Mouse (Mus musculus) kidney, postnatal 4 days (tissue): ENCODE measurements around the gene Gria4.
"Not testable (repeated sequence)": the region's sequence is repeated elsewhere in the genome, so short reads cannot be mapped to it uniquely, and the experiment has no call there.

Experiments used
- DNase-seq, 2 experiments: peaks; one replicate each; pipeline ENCODE4 v3.0.0; 2021; ENCODE audit warnings: mixed read lengths in 2 of 2

The Gria4 gene

DNA sequence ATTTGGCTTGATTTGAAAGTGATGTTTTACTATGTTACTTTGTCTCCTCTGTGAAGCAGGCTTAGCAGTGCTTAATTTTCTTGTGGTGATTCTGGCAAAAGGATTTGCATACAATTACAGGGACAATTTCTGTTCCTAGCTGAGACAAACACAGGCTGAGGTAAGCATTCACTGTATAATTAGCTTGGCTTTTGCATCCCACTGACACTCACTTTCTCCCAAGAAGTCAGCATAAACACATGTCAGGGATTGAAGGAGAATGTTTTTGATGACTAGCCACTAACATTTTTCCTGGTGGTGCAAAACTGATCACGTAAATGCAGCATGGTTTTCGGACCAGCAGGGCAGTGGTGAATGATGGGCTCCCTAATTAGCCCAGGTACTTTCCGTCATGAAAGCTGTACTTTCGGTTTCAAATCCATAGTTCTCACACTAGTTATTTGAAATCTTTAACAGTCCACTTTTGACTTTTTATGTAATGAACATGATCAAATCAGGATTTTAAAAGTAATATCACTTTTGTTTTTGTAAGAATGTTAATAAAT is 240.5 kb downstream of the Gria4 start:
- peak in 1 of 2 experiments; percentile 8 for DNase-seq

DNA sequence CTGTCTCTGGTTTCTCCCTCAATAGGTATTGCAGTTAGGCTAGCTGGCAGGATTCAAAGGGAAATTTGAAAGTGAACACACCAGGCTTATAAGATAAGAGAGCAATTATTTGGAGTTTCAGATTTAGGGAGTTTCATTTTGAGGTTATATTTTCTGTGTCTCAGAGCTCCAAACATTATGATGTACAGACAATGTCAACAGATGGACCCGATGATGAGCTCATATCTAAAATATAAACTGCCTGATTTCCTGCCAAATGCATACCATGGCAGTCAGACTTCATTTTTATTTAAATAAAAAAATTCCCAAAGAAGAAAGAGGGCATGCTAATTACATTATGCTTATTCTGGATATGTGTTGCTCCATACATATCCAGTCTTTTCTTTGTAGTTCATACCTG is 256.8 kb downstream of the Gria4 start:
- no peak for DNase-seq

DNA sequence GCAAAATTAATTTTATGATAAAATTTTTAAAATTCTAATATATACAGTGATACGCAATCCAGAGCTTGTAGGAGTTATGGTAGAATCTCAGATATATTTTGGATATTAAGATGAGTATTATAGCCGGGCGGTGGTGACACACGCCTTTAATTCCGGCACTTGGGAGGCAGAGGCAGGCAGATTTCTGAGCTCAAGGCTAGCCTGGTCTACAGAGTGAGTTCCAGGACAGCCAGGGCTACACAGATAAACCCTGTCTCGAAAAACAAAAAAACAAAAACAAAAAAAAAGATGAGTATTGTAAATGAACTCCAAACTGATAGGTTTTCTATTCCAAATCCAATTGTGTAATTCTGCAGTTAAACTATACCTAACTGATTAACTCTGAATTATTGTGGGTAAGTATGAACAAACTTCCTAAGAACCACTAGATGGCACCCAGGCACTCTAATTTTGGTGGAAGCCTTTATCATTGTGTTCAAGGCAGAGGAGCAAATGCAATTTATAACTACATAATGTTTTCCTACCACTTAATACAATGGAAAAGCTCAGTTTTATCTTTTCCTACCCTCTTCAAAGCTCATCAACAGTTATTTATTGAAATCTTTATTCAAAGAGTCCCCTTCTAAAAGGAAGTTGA is 259.4 kb downstream of the Gria4 start:
- no peak for DNase-seq

DNA sequence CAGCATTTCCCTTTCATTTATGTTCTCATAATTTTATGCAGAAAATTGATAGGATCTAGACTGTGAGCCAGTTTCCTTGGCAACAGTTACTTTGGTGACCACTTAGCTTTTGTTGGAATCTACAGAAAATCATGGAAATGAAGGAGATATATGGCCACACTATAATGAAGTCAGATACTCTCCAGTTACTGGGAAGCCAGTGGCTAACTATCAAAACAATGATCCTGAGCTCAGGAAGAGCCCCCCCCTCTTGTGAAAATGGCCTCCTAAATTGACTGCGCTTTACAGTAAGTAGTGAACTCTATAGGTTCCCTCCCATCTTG is 281.5 kb downstream of the Gria4 start:
- DNase-seq, result no peak

DNA sequence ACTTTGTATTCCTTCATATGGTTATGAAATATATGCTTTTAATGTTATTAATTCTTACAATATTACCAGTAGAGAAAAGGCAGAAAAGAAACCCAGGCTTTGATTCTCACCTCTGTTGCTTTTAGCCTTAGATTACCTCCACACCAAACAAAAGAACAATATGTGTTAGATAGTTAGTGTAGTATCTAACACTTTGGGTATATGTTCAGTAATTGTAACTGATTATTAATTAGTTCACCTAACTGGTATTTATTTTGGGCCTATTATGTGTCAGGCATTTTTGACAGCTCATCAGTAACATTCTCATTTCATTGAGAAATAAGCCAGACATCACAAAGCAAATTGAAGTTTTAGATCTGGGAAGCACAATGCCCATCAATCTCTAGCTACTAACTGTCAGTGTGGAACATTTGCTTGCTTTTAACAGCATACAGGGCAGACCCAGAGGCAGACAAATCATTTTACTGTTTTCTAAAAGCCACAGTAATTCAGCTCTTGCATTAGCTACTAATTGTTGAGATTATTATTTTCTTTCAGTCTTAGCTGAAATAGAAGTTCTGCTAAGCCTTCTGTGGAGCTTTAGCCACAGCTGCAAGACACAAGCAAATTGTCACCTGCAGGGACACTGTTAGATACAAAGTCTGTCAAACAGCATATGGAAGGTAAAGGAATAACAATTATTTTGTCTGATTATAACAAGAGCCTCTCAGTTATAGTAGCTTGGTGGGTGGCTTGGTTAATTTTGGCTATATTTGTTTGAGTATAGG is 282.1 kb downstream of the Gria4 start:
- no peak for DNase-seq

DNA sequence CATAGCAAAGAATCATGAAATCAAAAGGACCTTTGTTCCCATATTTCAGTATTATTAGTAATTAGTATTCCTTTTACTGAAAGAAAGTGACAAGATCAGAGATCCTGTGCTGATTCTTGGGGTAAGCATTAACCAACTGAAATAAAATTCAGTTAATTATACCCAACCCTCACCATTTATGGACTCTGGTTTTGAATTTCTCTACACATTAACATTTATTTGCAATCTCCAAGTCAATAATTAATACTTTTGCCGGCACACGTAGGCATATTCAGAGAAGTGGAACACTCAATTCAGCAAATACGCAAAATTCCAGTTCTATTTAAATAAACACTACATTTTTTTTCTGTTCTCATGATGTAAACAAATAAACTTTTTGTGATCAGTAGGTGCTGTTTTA is 289.9 kb downstream of the Gria4 start:
- no peak for DNase-seq

DNA sequence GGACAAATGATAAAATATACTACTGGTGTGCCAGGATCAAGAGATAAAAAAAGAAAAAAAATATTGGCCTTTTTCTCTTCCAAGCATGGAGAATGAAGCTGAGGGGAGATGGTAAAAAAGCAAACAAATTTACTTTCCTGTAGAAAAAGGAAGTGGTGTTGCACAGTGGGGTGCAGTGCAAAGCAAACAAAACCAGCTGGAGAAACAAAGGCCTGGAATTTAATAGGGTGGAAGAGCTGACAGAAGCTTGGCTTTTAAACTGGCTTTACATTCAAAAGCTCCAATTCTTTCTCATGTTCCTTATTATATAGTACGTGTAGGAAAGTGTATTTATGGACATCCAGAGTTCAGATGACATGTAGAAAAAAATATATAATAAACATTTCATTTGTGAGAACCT is 290.9 kb downstream of the Gria4 start:
- DNase-seq, result no peak

DNA sequence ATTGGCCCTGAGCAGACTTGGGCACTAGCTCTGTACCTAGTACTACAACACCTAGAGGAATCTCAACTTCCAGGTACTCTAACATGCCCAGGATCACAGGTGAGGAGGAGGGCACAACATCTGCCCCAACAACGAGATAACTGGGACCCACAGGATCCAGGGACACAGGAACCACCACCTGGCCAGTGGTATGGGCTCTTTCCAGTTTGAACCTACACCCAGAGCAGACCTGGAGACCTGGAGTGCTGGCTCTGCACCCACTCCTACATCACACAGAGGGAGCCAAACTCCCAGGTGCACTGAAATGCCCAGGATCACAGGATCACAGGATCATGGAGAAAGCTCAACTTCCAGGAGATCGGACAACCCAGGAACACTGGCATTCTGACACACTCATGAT is 309.6 kb downstream of the Gria4 start:
- DNase-seq, result no peak

DNA sequence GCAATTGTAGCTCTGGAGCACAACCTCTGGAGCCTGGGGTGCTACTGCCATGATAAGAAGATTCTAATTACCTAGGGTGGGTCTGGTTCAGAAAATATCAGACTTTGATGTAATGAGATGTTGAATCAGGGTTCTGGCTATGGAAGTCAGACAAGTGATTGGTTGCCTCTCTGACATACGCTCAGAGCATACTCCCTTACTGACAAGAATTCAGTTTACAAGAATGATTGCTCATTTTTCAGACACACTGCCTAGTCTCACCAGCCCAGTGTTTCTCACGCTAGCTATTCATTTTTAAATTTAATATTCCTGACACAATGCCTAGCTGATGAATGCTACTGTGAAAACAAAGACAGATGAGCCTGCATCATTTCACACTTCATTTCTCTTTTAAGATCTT is 311.5 kb downstream of the Gria4 start:
- no peak for DNase-seq

DNA sequence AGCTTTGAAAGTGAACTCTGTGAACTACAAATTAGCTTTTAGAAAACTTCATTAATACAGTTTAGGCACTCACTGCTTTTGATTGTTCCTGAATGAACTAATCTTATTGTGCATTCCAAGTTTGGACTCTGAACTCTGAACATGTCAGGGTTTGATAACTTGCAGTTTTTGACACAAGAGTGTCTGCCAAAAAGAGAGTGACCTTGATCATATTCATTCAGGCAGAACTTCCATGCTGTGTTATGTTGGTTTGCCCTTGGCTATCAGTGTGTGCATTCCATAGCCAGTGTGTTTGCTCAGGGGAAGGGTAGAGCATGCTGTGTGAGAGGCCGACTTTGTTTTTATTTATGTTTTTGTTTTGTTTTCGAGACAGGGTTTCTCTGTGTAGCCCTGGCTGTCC is 325.2 kb downstream of the Gria4 start:
- DNase-seq, result peak in 1 of 2 experiments; percentile 2

DNA sequence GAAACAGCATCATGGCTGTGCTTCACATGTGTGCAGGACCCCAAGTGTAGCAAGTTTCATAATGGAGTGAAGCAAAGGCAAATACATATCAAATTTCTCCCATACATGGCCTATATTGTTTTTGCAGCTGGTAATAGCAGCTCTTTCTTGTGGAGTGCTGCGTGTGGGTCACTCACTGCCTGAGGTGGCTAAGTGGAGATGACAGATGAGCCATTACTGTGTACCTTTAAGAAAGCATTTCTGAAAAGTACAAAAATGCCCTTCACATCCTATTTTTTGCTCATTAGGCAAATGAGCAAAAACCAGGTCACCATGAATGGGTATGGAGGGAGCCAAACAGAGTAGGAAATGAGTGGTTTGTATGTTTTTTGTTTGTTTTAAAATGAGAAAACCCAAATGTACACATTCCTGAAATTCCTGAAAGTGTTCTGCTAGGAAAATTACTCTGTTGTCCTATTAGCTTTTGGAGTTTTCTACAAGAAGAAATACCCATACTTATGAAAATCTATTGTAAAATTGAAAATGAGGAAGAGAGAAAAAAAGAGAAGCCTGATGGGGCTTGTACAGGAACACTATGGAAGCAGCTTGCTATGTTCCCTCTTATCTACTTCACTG is 336.5 kb downstream of the Gria4 start:
- no peak for DNase-seq

DNA sequence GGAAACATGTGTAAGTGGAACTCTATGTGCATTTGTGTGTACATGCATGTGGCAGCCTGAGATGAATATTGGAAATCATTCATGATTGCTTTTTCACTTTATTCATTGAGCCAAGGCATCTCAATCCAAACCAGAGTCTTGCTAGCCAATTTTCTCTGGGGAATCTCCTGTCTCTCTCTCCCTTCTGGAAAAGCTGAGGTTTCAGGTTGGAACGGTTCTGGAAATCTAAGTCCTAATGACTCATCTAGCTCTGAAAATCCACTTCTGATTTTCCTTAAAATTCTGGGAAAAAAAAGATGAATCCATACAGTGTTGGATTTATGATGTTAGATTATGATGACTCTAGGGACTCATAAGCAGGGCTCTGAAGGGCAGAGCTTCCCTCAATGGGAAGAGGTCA is 337.8 kb downstream of the Gria4 start:
- DNase-seq, result no peak

DNA sequence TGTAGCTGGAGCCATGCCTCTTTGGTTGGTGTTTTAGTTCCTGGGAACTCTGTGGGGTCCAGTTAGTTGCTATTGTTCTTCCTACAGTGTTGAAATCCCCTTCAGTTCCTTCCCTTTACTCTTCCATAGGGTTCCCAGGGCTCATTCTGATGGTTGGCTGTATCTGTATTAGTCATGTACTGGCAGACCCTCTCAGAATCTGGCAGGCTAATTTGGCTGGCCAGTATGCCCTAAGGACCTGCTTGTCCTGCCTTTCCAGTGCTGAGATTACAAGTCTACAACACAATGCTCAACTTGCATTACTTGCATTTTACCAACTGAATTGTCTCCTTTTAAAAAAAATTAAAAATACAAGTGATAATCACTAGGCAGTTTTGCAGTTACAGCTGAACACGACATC is 338.4 kb downstream of the Gria4 start:
- DNase-seq, result no peak

DNA sequence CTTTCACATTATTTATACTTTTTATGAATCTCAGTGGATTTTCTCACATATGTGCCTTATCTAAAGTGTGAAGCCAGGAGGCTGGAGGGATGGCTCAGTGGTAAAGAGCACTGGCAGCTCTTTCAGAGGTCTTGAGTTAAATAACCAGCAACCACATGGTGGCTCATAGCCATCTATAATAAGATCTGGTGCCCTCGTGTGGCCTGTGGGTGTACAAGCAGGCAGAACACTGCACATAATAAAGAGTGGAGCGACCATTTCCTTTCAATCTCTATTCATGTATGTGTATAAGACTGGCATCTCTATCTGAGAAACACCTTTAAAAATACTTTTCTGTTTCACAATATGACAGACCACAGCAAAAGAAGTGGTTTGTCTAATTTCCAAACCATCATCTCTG is 353.1 kb downstream of the Gria4 start:
- DNase-seq, result peak; percentile 62 to 68

DNA sequence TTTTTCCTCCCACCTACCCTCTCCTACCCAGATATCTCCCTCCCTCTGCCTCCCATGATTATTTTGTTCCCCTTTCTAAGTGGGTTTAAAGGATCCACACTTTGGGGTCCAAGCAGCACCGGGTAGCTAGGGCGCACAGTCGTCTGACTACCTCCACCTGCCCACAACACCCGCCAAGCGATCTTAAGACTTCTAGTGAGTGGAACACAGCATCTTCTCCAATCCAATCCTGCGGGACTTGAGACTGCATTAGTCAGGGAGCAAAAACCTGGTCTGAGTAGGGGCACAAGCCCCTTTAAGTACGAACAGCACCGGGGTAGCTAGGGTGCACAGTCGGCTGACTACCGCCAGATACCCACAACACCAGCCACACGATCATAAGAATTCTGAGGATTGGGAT is 395.2 kb downstream of the Gria4 start:
- not testable (repeated sequence) for DNase-seq

DNA sequence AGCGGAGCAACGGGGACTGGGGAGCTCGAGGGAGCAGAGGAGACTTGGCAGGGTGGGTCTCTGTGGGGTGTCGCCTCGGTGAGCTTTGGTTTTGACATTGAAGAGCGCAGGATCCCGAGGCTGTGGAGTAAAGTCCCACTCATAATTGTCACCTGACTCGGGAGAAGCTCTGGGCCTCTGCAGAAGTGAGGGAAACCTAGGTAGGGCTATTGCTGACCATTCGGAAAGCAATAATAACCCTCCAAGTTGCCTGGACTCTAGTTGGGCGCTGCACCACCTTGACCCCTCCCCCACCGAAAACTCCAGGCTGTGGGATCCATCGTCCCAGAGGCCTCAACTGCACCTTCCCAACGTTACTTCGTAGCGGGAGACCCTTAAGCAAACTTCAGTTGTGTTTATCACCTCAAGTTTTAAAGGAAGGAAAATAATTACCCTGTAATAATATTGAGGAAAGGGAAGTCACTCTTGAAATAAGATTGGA is 419.4 kb downstream of the Gria4 start:
- no peak for DNase-seq

DNA sequence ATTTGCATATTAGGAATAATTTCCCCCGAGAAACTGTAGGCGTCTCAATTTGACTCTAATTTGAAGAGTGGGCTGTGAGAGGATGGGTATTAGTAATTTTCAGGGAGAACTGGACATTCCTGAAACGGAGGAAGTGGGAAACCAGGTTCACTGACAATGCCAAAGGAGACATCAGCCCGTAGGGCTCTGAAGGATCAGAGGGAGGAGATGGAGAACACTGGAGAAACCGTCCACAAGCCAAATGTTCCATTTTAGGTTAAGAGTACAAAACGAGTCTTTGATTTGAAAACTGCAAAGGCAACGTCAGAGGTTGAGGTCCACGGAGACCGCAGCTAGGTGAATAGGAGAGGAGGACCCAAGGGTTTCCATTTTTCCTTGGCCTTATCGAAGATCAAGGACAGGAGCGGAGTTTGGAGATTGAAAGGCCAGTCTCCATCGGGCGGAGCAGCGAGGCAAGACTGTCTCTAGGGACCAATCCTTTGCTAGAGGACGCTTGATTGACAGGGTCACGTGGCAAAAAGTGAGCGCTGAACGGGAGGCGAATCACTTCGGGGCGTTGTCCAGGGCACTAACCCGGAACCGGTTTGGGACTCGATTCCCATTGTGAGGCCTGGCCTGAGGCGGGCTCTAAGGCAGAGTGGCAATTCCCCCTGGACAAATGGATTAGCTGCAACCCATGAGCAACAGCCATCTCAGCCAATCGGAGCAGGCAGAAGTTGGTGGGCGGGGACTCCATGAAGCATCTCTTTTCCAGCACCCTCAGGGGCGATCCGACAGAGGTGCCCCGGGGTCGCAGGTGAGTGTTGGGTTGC is 420.0 kb downstream of the Gria4 start, which contains the start of gene Msantd4:
Gene Msantd4 (plus strand): TSS at position 735 of the 812 bp plus-strand sequence.
- peak; percentile 97 for DNase-seq
